Mouse (Mus musculus) stomach, postnatal 0 days (tissue): Measurements from ENCODE around the gene Fam169b.

Source experiments
- CTCF ChIP-seq: IDR thresholded peaks from 2 replicates; pipeline ENCODE4 v1.5.1; 2016; ENCODE audit warnings: antibody characterized with exemption, low read depth, mild to moderate bottlenecking, moderate library complexity
- EP300 ChIP-seq: optimal IDR thresholded peaks from 2 replicates; pipeline ENCODE3; 2016; ENCODE audit warnings: antibody characterized with exemption

GRCm38 (mm10) chr7:68225427-68226054, 48.1 kb upstream of the Fam169b start:
- TF ChIP-seq EP300 (no peak), CTCF (no peak)
